ENCODE assay signal across 25 mouse cellular contexts in the genomic region with DNA sequence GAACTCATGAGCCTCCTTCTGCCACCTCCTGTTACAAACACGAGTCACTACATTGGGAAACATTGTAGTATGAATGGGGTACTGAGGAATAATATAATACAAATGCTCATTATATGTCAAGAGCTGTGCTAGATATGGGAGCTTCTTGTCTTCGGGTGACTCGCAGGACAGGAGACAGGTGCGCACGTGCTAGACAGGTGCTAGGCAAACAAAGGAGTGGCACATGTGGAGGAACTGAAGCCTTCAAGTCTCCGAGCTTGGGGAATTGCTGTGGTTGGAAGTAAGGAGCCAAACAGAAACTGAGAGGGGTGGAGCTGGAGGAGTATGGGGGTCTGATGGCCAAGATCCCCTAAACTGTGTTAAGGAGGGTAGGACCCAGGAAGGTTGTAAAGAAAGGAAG. TPM values are rescaled to one million over a fixed set of nuclear protein-coding genes. Genes with fewer than 3 reads are reported as not detected.
DNase-seq lines count a peak whose midpoint lies in the region; ATAC-seq lines count a peak whose summit lies in the region.
"Had no signal": no experiment of that assay in that cellular context is flagged by ENCODE, and none has a peak within 500 bp of the region (broad histone marks: within the 10 kb centered on the region; RNA-seq: fewer than 3 reads in every experiment).

No protein-coding gene starts in this region.

- no peak overlapping the region for H3K27ac ChIP-seq in midbrain, embryonic 11.5 days (ENCODE audit: low read depth, low read length)
- no peak overlapping the region for H3K27ac ChIP-seq in midbrain, embryonic 10.5 days (replicated peaks)
- no peak overlapping the region for H3K27ac ChIP-seq in intestine, embryonic 14.5 days (ENCODE audit: low read depth)
- no peak overlapping the region for H3K27ac ChIP-seq in intestine, embryonic 16.5 days (ENCODE audit: low read length)
- H3K27ac ChIP-seq: forebrain, embryonic 10.5 days; forebrain, embryonic 15.5 days; heart, embryonic 15.5 days; hindbrain, embryonic 14.5 days; hindbrain, postnatal 0 days had no signal

- no peak overlapping the region for H3K4me3 ChIP-seq in midbrain, embryonic 11.5 days (ENCODE audit: low read depth, low read length)
- no peak overlapping the region for H3K4me3 ChIP-seq in midbrain, embryonic 10.5 days
- no peak overlapping the region for H3K4me3 ChIP-seq in intestine, embryonic 14.5 days (ENCODE audit: low read depth, low read length)
- H3K4me3 ChIP-seq in intestine, embryonic 16.5 days (ENCODE audit: low read length) = no peak overlapping the region
- H3K4me3 ChIP-seq: forebrain, embryonic 10.5 days; forebrain, embryonic 15.5 days; heart, embryonic 12.5 days; heart, embryonic 15.5 days had no signal

- DNase-seq in heart, adult 11 months = peak; percentile 67
- DNase-seq in heart, postnatal 4 days = no peak
- peak; percentile 31 for DNase-seq in midbrain, embryonic 11.5 days (ENCODE audit: low spot score, missing footprints)
- no peak for DNase-seq in midbrain, embryonic 10.5 days (ENCODE audit: low spot score)
- DNase-seq in intestine, embryonic 14.5 days (ENCODE audit: low spot score) = no peak
- DNase-seq in kidney, postnatal 25 days = no peak
- DNase-seq in layer of hippocampus, postnatal 10 days (ENCODE audit: low spot score in 2 of 2) = no peak
- DNase-seq: adrenal gland, adult 8-10 months; adrenal gland, postnatal 25 days; cerebellum, adult 11-12 months; cerebellum, adult 9-10 months; cerebellum, postnatal 14 days; gastrocnemius, postnatal 14 days; heart, adult 18-20 months; heart, postnatal 10 days; heart, postnatal 36 days had no signal

- H3K9me3 ChIP-seq in midbrain, embryonic 11.5 days (ENCODE audit: control insufficient read depth, low read length) = no peaks in the 10 kb centered on the region
- no peaks in the 10 kb centered on the region for H3K9me3 ChIP-seq in midbrain, embryonic 10.5 days (replicated peaks)
- H3K9me3 ChIP-seq in intestine, embryonic 14.5 days (ENCODE audit: control insufficient read depth, low read length) = no peaks in the 10 kb centered on the region
- no peaks in the 10 kb centered on the region for H3K9me3 ChIP-seq in intestine, embryonic 16.5 days (ENCODE audit: control insufficient read depth, low read length)
- H3K9me3 ChIP-seq: forebrain, embryonic 10.5 days; forebrain, embryonic 15.5 days; heart, embryonic 12.5 days; heart, embryonic 15.5 days had no signal

- no peaks in the 10 kb centered on the region for H3K27me3 ChIP-seq in midbrain, embryonic 11.5 days (ENCODE audit: control insufficient read depth, insufficient read depth, low read length)
- H3K27me3 ChIP-seq in midbrain, embryonic 10.5 days (ENCODE audit: low read depth, poor library complexity, severe bottlenecking) = no peaks in the 10 kb centered on the region
- H3K27me3 ChIP-seq in intestine, embryonic 14.5 days (replicated peaks; ENCODE audit: control insufficient read depth, insufficient read depth, low read length) = no peaks in the 10 kb centered on the region
- no peaks in the 10 kb centered on the region for H3K27me3 ChIP-seq in intestine, embryonic 16.5 days (replicated peaks; ENCODE audit: control insufficient read depth, insufficient read depth, low read length)
- H3K27me3 ChIP-seq: forebrain, embryonic 15.5 days; heart, embryonic 12.5 days; heart, embryonic 15.5 days had no signal

- 94% methylated on average over 6 of the region's 6 CpGs for WGBS in midbrain, embryonic 11.5 days
- WGBS in midbrain, embryonic 10.5 days = 93% methylated on average over 6 of the region's 6 CpGs
- 72% methylated on average over 6 of the region's 6 CpGs for WGBS in intestine, embryonic 14.5 days
- WGBS in intestine, embryonic 16.5 days = 71% methylated on average over 6 of the region's 6 CpGs

- no peak overlapping the region for H3K9ac ChIP-seq in midbrain, embryonic 11.5 days (ENCODE audit: low read length)
- no peak overlapping the region for H3K9ac ChIP-seq in intestine, embryonic 14.5 days (ENCODE audit: low read length)
- no peak overlapping the region for H3K9ac ChIP-seq in intestine, embryonic 16.5 days (ENCODE audit: low read depth, low read length)
- H3K9ac ChIP-seq: forebrain, embryonic 15.5 days; heart, embryonic 12.5 days; heart, embryonic 15.5 days; hindbrain, embryonic 14.5 days had no signal

- H3K4me2 ChIP-seq in midbrain, embryonic 11.5 days = no peak overlapping the region
- no peak overlapping the region for H3K4me2 ChIP-seq in intestine, embryonic 14.5 days (ENCODE audit: low read length)
- H3K4me2 ChIP-seq in intestine, embryonic 16.5 days (ENCODE audit: low read depth, low read length) = no peak overlapping the region
- H3K4me2 ChIP-seq: forebrain, embryonic 15.5 days; heart, embryonic 12.5 days; heart, embryonic 15.5 days; hindbrain, embryonic 14.5 days had no signal

- H3K36me3 ChIP-seq in midbrain, embryonic 11.5 days (ENCODE audit: control insufficient read depth, insufficient read depth, low read length) = no peaks in the 10 kb centered on the region
- H3K36me3 ChIP-seq in midbrain, embryonic 10.5 days = no peaks in the 10 kb centered on the region
- no peaks in the 10 kb centered on the region for H3K36me3 ChIP-seq in intestine, embryonic 14.5 days (ENCODE audit: control insufficient read depth, insufficient read depth, low read length)
- H3K36me3 ChIP-seq in intestine, embryonic 16.5 days (ENCODE audit: control insufficient read depth, insufficient read depth, low read length) = no peaks in the 10 kb centered on the region
- H3K36me3 ChIP-seq: forebrain, embryonic 10.5 days; forebrain, embryonic 15.5 days; heart, embryonic 12.5 days; heart, embryonic 15.5 days had no signal

- no peak for ATAC-seq in midbrain, embryonic 11.5 days (ENCODE audit: low FRiP score)
- peak; percentile 45 for ATAC-seq in intestine, embryonic 14.5 days (replicated peaks; ENCODE audit: low FRiP score, low TSS enrichment, low read depth)
- ATAC-seq in intestine, embryonic 16.5 days = peak; percentile 57; the same call in 1 of the 2 replicates
- ATAC-seq: activated CD4-positive, CD25-positive, alpha-beta regulatory T cell, adult 4 months; CD4-positive, CD25-positive, alpha-beta regulatory T cell, adult 4 months; forebrain, embryonic 15.5 days; hindbrain, postnatal 0 days had no signal

- H3K4me1 ChIP-seq in midbrain, embryonic 11.5 days (ENCODE audit: control insufficient read depth, insufficient read depth, low read length) = no peaks in the 10 kb centered on the region
- H3K4me1 ChIP-seq in midbrain, embryonic 10.5 days = peaks cover 8% of the 10 kb centered on the region
- H3K4me1 ChIP-seq in intestine, embryonic 14.5 days (replicated peaks; ENCODE audit: control insufficient read depth, insufficient read depth, low read length) = no peaks in the 10 kb centered on the region
- no peaks in the 10 kb centered on the region for H3K4me1 ChIP-seq in intestine, embryonic 16.5 days (ENCODE audit: control insufficient read depth, insufficient read depth, low read length)
- H3K4me1 ChIP-seq: forebrain, embryonic 15.5 days had no signal

RNA-seq across cellular contexts. Expression of a gene that starts 10.4 kb away (rescaled TPM):
- 100 to 1,000 TPM; 733 to 785 TPM for total RNA-seq in heart, postnatal 4 days (2021)
- polyA plus RNA-seq in midbrain, embryonic 11.5 days (2014; fragmentation: Nextera tagmentation; extraction: Ambion mirVana) = 375 and 403 TPM in 2 replicates
- 366 and 403 TPM in 2 replicates for polyA plus RNA-seq in midbrain, embryonic 10.5 days (2016; fragmentation: Nextera tagmentation; extraction: Ambion mirVana)
- 536 and 581 TPM in 2 replicates for polyA plus RNA-seq in intestine, embryonic 14.5 days (2014; fragmentation: Nextera tagmentation; extraction: Ambion mirVana)
- polyA plus RNA-seq in intestine, embryonic 16.5 days (2015; fragmentation: Nextera tagmentation; extraction: Ambion mirVana) = 485 and 503 TPM in 2 replicates
- 10 to 100 TPM; 53.4 to 54.1 TPM for total RNA-seq in layer of hippocampus, postnatal 10 days (2021)

RNA-seq across cellular contexts. Expression of a gene that starts 10.7 kb away (rescaled TPM):
- total RNA-seq in heart, postnatal 4 days (2021) = 100 to 1,000 TPM; 944 to 986 TPM
- 1.3 and 1.4 TPM in 2 replicates for polyA plus RNA-seq in midbrain, embryonic 11.5 days (2014; fragmentation: Nextera tagmentation; extraction: Ambion mirVana)
- 1.7 and 2.3 TPM in 2 replicates for polyA plus RNA-seq in midbrain, embryonic 10.5 days (2016; fragmentation: Nextera tagmentation; extraction: Ambion mirVana)
- 18.5 and 20.1 TPM in 2 replicates for polyA plus RNA-seq in intestine, embryonic 14.5 days (2014; fragmentation: Nextera tagmentation; extraction: Ambion mirVana)
- 10.6 and 10.8 TPM in 2 replicates for polyA plus RNA-seq in intestine, embryonic 16.5 days (2015; fragmentation: Nextera tagmentation; extraction: Ambion mirVana)
- 1 to 10 TPM; 5.0 to 6.0 TPM for total RNA-seq in layer of hippocampus, postnatal 10 days (2021)

Comparison
In these comparisons a context has a peak if more than half of its experiments do, and no peak if none do; other contexts are left out.
1. DNase-seq: peak in heart, adult 11 months (single experiment) and midbrain, embryonic 11.5 days (single experiment); none in heart, postnatal 4 days (single experiment), midbrain, embryonic 10.5 days (single experiment), intestine, embryonic 14.5 days (single experiment), kidney, postnatal 25 days (0 of 2) and layer of hippocampus, postnatal 10 days (0 of 2).